Mouse (Mus musculus): Measurements from ENCODE around the gene Cdc20. TPM values are rescaled to one million over a fixed set of nuclear protein-coding genes. Genes with fewer than 3 reads are reported as not detected.

Gene Cdc20
- 259 and 273 TPM in 2 replicates for polyA plus RNA-seq (2014; fragmentation: Nextera tagmentation; extraction: Ambion mirVana)

DNA sequence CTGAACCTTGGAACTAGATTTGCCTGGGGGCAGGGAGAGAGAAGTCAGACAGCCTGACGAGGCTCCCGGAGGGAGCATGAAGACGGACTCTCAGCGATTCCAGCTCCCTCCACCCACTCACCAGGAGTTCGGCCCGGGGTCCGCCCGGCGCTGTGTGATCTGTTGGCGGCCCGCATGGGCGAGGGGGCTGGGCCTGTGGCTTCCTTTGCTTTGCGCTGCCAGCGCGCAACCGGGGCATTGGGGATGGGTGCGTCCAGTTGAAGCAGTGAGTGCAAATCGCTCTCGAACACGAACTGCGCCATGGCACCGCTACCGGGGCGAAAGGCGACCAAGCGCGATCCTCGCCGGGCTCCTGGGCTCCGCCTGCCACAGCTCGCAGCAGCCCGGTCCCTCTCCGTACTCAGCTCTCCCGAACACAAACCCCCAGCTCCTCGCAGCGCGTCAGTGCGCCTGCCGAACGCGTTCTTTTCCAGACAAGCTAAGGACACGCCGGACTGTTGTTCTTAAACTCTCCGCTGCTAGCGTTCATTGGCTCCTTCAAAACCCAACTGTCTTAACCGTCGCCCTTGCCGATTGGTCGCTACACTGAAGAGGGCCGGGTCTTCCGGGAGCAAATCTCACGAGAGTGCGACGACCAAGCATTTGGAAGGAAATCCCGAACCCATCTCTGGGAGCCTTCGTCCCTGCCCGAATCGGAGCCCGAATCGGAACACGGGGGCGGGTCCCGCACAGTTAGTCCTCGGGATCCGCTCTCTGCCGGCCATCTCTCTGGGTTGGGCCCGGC, at the start of gene Cdc20:
TSS of gene Cdc20 (minus strand) at position 533 of the 784 bp plus-strand sequence.
- peaks cover 38% of the 10 kb centered on the region for H3K36me3 ChIP-seq (ENCODE audit: control insufficient read depth, insufficient read depth, low read length)
- peak within 1 kb of the TSS; percentile 66 for H3K4me3 ChIP-seq (ENCODE audit: low read depth, low read length)
- no peaks in the 10 kb centered on the region for H3K9me3 ChIP-seq (ENCODE audit: control insufficient read depth, low read length)
- ATAC-seq (replicated peaks; ENCODE audit: low FRiP score, low TSS enrichment, low read depth) (peak; percentile 94), DNase-seq (ENCODE audit: low spot score) (peak; percentile 93)
- peaks cover 25% of the 10 kb centered on the region for H3K4me1 ChIP-seq (replicated peaks; ENCODE audit: control insufficient read depth, insufficient read depth, low read length)
- WGBS, result under 1% methylated on average over 67 of the region's 67 CpGs
- H3K27ac ChIP-seq (ENCODE audit: low read depth), result peak within 1 kb of the TSS; percentile 86
- H3K4me2 ChIP-seq (ENCODE audit: low read length), result peak within 1 kb of the TSS; percentile 77
- H3K9ac ChIP-seq (ENCODE audit: low read length), result peak within 1 kb of the TSS; percentile 65
- no peaks in the 10 kb centered on the region for H3K27me3 ChIP-seq (replicated peaks; ENCODE audit: control insufficient read depth, insufficient read depth, low read length)

- no peak overlapping the region for H3K4me3 ChIP-seq (ENCODE audit: low read depth, low read length)
- no peaks in the 10 kb centered on the region for H3K36me3 ChIP-seq (ENCODE audit: control insufficient read depth, insufficient read depth, low read length)
- H3K9me3 ChIP-seq (ENCODE audit: control insufficient read depth, low read length), result no peaks in the 10 kb centered on the region
- H3K9ac ChIP-seq (ENCODE audit: low read length), result no peak overlapping the region
- DNase-seq (ENCODE audit: low spot score) (no peak), ATAC-seq (replicated peaks; ENCODE audit: low FRiP score, low TSS enrichment, low read depth) (no peak)
- no peaks in the 10 kb centered on the region for H3K27me3 ChIP-seq (replicated peaks; ENCODE audit: control insufficient read depth, insufficient read depth, low read length)
- H3K4me2 ChIP-seq (ENCODE audit: low read length), result no peak overlapping the region
- no peak overlapping the region for H3K27ac ChIP-seq (ENCODE audit: low read depth)
- 62% methylated on average over 15 of the region's 15 CpGs for WGBS
- no peaks in the 10 kb centered on the region for H3K4me1 ChIP-seq (replicated peaks; ENCODE audit: control insufficient read depth, insufficient read depth, low read length)
These were observed 39.8 kb upstream of the Cdc20 start for GRCm38 (mm10) chr4:118476773-118477530.

GRCm38 (mm10) chr4:118472687-118473086, 35.5 kb upstream of the Cdc20 start:
- 83% methylated on average over 11 of the region's 11 CpGs for WGBS
- ATAC-seq (replicated peaks; ENCODE audit: low FRiP score, low TSS enrichment, low read depth), result no peak
- no peaks in the 10 kb centered on the region for H3K36me3 ChIP-seq (ENCODE audit: control insufficient read depth, insufficient read depth, low read length)
- H3K4me2 ChIP-seq (ENCODE audit: low read length), result no peak overlapping the region
- H3K27ac ChIP-seq (ENCODE audit: low read depth), result no peak overlapping the region
- no peak overlapping the region for H3K4me3 ChIP-seq (ENCODE audit: low read depth, low read length)
- no peaks in the 10 kb centered on the region; the same call in 1 of the 2 replicates for H3K4me1 ChIP-seq (replicated peaks; ENCODE audit: control insufficient read depth, insufficient read depth, low read length)
- DNase-seq (ENCODE audit: low spot score), result no peak
- H3K27me3 ChIP-seq (replicated peaks; ENCODE audit: control insufficient read depth, insufficient read depth, low read length), result no peaks in the 10 kb centered on the region
- H3K9ac ChIP-seq (ENCODE audit: low read length), result no peak overlapping the region
- 0 out of 2 replicates have a peak, but pooled peaks cover 4% of the 10 kb centered on the region for H3K9me3 ChIP-seq (ENCODE audit: control insufficient read depth, low read length)

- Histone ChIP-seq H3K27ac (ENCODE audit: low read depth) (no peak overlapping the region), H3K4me1 (replicated peaks; ENCODE audit: control insufficient read depth, insufficient read depth, low read length) (no peaks in the 10 kb centered on the region; the same call in 1 of the 2 replicates), H3K36me3 (ENCODE audit: control insufficient read depth, insufficient read depth, low read length) (no peaks in the 10 kb centered on the region), H3K4me3 (ENCODE audit: low read depth, low read length) (no peak overlapping the region), H3K9ac (ENCODE audit: low read length) (no peak overlapping the region), H3K27me3 (replicated peaks; ENCODE audit: control insufficient read depth, insufficient read depth, low read length) (no peaks in the 10 kb centered on the region), H3K9me3 (ENCODE audit: control insufficient read depth, low read length) (0 out of 2 replicates have a peak, but pooled peaks cover 4% of the 10 kb centered on the region), H3K4me2 (ENCODE audit: low read length) (no peak overlapping the region)
- DNase-seq (ENCODE audit: low spot score) (no peak), ATAC-seq (replicated peaks; ENCODE audit: low FRiP score, low TSS enrichment, low read depth) (no peak)
- WGBS, result 79% methylated on average over 6 of the region's 6 CpGs
These were observed 34.1 kb upstream of the Cdc20 start for GRCm38 (mm10) chr4:118471281-118471680.

- no peaks in the 10 kb centered on the region for H3K27me3 ChIP-seq (replicated peaks; ENCODE audit: control insufficient read depth, insufficient read depth, low read length)
- 0 out of 2 replicates have a peak, but pooled peaks have one; percentile 55 for ATAC-seq (replicated peaks; ENCODE audit: low FRiP score, low TSS enrichment, low read depth)
- H3K27ac ChIP-seq (ENCODE audit: low read depth), result no peak overlapping the region
- peak; percentile 56 for DNase-seq (ENCODE audit: low spot score)
- 0 out of 2 replicates have a peak, but pooled peaks cover 4% of the 10 kb centered on the region for H3K9me3 ChIP-seq (ENCODE audit: control insufficient read depth, low read length)
- H3K4me2 ChIP-seq (ENCODE audit: low read length), result no peak overlapping the region
- H3K9ac ChIP-seq (ENCODE audit: low read length), result no peak overlapping the region
- H3K4me1 ChIP-seq (replicated peaks; ENCODE audit: control insufficient read depth, insufficient read depth, low read length), result no peaks in the 10 kb centered on the region
- 24% methylated on average over 11 of the region's 11 CpGs for WGBS
- no peak overlapping the region for H3K4me3 ChIP-seq (ENCODE audit: low read depth, low read length)
- H3K36me3 ChIP-seq (ENCODE audit: control insufficient read depth, insufficient read depth, low read length), result no peaks in the 10 kb centered on the region
These were observed 28.6 kb upstream of the Cdc20 start for GRCm38 (mm10) chr4:118465697-118466163.

GRCm38 (mm10) chr4:118464956-118465355, 27.8 kb upstream of the Cdc20 start:
- DNase-seq (ENCODE audit: low spot score), result no peak
- Histone ChIP-seq H3K4me1 (replicated peaks; ENCODE audit: control insufficient read depth, insufficient read depth, low read length) (no peaks in the 10 kb centered on the region), H3K27ac (ENCODE audit: low read depth) (no peak overlapping the region), H3K4me3 (ENCODE audit: low read depth, low read length) (no peak overlapping the region), H3K4me2 (ENCODE audit: low read length) (no peak overlapping the region), H3K9ac (ENCODE audit: low read length) (no peak overlapping the region), H3K27me3 (replicated peaks; ENCODE audit: control insufficient read depth, insufficient read depth, low read length) (no peaks in the 10 kb centered on the region), H3K9me3 (ENCODE audit: control insufficient read depth, low read length) (0 out of 2 replicates have a peak, but pooled peaks cover 4% of the 10 kb centered on the region), H3K36me3 (ENCODE audit: control insufficient read depth, insufficient read depth, low read length) (no peaks in the 10 kb centered on the region)
- 85% methylated on average over 3 of the region's 3 CpGs for WGBS
- ATAC-seq (replicated peaks; ENCODE audit: low FRiP score, low TSS enrichment, low read depth), result no peak

DNA sequence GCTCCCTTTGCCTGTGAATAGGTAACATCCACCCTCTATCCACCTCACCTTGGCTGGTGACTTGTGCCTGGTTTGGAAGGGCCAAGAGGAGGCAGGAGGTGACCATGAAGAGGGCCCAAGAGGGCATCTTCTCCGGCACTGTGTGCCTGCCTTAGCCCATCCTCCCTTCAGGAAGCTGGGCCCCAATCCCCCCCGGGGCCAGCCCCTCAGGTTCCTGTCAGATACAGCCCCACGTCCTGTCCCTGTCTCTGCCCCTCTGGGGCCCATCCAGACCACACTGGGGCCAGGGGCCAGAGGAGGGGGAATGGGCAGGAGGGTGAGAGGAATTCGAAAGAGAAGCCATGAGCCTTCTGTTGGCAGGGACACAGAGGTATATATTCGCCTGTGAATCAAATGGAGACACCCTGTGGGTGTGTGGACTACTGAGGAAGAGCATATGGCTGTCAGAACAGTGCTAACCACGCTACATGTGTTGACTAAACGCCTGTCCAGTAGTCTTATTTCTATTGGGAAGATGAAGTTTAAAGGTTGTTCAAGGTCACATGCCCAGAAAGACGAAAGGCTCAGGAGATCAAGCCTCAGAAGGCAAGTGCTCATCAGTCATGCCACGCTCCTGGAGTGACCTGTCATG, 20.3 kb upstream of the Cdc20 start, which contains the start of gene Mpl:
TSS of gene Mpl (minus strand) at position 169 of the 631 bp plus-strand sequence.
- no peaks in the 10 kb centered on the region for H3K9me3 ChIP-seq (ENCODE audit: control insufficient read depth, low read length)
- ATAC-seq (replicated peaks; ENCODE audit: low FRiP score, low TSS enrichment, low read depth), result no peak
- H3K36me3 ChIP-seq (ENCODE audit: control insufficient read depth, insufficient read depth, low read length), result no peaks in the 10 kb centered on the region
- 60% methylated on average over 9 of the region's 9 CpGs for WGBS
- H3K27me3 ChIP-seq (replicated peaks; ENCODE audit: control insufficient read depth, insufficient read depth, low read length), result no peaks in the 10 kb centered on the region
- H3K27ac ChIP-seq (ENCODE audit: low read depth), result no peak within 1 kb of the TSS
- DNase-seq (ENCODE audit: low spot score), result no peak
- no peak within 1 kb of the TSS for H3K4me2 ChIP-seq (ENCODE audit: low read length)
- H3K4me1 ChIP-seq (replicated peaks; ENCODE audit: control insufficient read depth, insufficient read depth, low read length), result no peaks in the 10 kb centered on the region
- no peak within 1 kb of the TSS for H3K9ac ChIP-seq (ENCODE audit: low read length)
- no peak within 1 kb of the TSS for H3K4me3 ChIP-seq (ENCODE audit: low read depth, low read length)

All from intestine, embryonic 14.5 days (tissue).